Mouse (Mus musculus) ovary, postnatal 14 days (tissue): ENCODE measurements around the gene Sh3bgrl3.
"Not testable (repeated sequence)": the region's sequence is repeated elsewhere in the genome, so short reads cannot be mapped to it uniquely, and the experiment has no call there.

Experiments
- DNase-seq: peaks from one replicate; pipeline ENCODE4 v3.0.0; 2022; ENCODE audit warnings: low spot score

Gene Sh3bgrl3

GRCm38 (mm10) chr4:134128221-134128982, at the start of gene Sh3bgrl3:
Gene Sh3bgrl3 (minus strand): TSS chr4:134128789.
- DNase-seq: peak; percentile 71

DNA sequence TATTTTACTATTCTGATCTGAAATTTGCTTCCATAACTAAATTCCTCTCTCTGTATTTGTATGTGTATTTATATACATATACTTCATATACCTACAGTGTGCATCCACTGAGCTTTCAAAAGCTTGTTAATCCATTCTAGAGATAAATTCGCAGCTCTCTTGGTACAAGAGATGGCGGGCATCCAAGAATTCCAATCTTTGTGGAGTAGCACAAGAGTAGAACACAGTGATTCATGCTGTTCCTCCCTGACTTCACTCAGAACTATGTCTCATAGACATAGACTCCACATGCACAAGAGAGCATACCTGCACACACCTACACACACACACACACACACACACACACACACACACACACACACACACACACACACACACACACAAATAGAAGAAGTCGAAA, 43.8 kb upstream of the Sh3bgrl3 start:
- no peak for DNase-seq

GRCm38 (mm10) chr4:134166906-134167305, 38.3 kb upstream of the Sh3bgrl3 start:
- DNase-seq: no peak

- no peak for DNase-seq
Observed at GRCm38 (mm10) chr4:134165548-134166465, 37.2 kb upstream of the Sh3bgrl3 start.

- no peak for DNase-seq
Observed at GRCm38 (mm10) chr4:134165024-134165423, 36.4 kb upstream of the Sh3bgrl3 start.

DNA sequence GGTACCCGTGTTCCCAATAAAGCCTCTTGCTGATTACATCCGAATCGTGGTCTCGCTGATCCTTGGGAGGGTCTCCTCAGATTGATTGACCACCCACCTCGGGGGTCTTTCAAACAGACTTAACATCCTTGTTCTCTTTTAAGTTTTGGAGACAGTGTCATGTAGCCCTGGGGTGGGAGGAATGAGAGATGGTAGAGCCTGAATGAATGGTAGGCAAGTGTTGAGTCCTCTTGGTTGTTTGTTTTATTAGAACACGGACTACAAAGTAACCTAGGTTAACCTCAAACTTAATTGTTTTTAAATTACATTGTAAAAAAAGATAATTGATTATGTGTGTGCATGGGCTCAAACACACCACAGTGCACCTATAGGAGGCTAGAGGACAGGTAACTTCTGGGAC, 36.0 kb upstream of the Sh3bgrl3 start:
- no peak for DNase-seq

DNA sequence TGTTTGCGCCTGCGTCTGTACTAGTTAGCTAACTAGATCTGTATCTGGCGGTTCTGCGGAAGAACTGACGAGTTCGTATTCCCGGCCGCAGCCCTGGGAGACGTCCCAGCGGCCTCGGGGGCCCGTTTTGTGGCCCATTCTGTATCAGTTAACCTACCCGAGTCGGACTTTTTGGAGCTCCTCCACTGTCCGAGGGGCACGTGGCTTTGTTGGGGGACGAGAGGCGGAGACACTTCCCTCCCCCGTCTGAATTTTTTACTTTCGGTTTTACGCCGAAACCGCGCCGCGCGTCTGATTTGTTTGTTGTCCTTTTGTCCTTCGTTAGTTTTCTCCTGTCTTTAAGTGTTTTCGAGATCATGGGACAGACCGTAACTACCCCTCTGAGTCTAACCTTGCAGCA, 31.5 kb upstream of the Sh3bgrl3 start:
- DNase-seq: peak; percentile 13

DNA sequence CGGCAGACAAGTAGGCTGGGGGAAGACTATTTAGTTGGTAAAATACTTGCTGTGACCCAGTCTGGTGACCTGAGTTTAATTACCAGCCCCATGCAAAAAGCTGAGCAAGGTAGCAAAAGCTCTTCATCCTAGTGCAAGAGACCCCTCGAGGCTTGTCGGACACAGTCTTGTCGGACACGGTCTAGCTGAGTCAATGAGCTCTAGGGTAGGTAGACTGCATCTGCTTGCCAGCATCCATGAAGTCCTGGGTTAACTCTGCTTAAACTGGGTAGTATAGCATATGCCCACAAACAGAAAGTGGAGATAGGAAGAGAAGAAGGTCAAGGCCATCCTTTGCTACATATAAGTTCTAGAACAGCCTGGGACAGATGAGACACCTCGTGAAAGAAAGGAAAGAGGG, 30.2 kb upstream of the Sh3bgrl3 start:
- no peak for DNase-seq

GRCm38 (mm10) chr4:134157558-134157957, 29.0 kb upstream of the Sh3bgrl3 start:
- DNase-seq: no peak

DNA sequence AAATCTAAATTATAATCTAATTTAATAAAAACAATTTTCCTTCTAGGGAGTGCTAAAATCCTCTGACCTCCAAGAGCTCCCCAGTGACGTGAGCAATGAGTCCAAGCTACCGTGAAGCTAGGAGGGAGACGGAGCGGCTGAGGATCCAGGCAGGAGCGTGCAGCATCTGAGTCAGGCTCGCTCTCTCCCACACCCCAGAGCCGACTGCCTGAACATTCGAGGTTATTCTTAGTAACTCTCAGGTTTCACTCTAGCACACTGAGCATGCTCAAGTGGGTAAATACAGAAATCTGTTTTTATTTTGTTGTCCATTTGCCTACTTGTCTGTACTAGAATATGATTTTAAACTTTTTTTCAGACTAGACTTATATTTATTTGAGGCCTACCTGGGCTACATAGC, 28.2 kb upstream of the Sh3bgrl3 start:
- no peak for DNase-seq

GRCm38 (mm10) chr4:134155961-134156465, 27.4 kb upstream of the Sh3bgrl3 start:
- DNase-seq: no peak

GRCm38 (mm10) chr4:134155531-134155930, 26.9 kb upstream of the Sh3bgrl3 start:
- no peak for DNase-seq

DNA sequence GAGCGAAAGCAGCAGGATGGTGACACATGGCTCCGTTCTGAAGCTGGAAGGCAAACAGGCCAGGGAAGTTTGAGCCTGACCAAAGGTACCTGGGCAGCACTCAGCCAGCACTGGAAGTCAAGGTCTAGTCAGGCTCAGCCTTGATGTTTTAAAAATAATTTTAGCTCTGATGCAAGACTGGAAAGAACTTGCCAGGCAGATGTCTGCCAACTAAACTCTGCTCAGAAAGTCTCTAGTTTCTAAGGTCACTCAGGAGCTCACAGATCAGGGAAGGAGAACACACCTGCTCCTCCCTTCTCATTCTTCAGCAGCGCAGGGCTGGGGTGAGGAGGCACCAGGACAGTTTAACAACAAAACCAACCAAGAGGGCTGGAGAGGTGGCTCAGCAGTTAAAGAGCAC, 25.8 kb upstream of the Sh3bgrl3 start:
- no peak for DNase-seq

GRCm38 (mm10) chr4:134153656-134154055, 25.1 kb upstream of the Sh3bgrl3 start:
- no peak for DNase-seq

DNA sequence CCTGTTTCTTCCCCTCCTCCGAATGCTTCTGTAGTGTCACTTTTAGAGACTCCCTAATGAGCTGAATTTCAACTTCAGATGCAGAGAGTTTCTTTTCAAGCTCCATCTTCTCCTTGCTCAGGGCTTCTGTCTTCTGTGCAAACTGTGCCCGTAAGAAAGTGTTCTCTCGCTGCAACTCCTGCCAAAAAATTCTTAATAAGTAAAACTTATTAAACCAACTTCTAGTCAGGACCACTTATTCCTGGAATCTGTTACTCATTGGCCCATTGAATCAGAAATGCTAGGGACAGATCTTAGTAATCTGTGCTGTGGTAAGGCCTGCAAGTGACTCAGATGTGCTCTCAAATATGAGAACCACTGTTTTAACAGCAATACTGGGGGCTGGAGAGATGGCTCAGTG, 23.5 kb upstream of the Sh3bgrl3 start:
- no peak for DNase-seq

DNA sequence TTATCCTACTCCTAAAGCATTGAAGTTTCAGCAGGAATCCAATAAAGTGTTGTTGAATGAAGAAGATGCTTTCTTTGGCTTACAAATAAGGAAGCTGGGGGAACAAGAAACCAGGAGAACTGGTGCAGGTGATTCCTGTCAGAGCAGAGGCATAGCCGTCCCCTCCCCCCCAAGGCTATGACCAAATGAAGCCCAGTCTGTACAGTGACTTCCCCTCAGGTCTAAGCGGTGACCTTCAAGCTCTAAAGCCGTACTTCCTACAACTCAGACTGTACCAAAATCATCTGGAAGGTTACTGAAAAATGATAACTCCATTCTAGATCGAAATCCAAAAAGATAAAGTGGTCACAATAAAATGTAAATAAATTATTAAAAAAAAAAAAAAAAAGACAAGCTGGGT, 20.8 kb upstream of the Sh3bgrl3 start:
- no peak for DNase-seq

- DNase-seq: not testable (repeated sequence)
Observed at GRCm38 (mm10) chr4:134144297-134144696, 15.7 kb upstream of the Sh3bgrl3 start.

DNA sequence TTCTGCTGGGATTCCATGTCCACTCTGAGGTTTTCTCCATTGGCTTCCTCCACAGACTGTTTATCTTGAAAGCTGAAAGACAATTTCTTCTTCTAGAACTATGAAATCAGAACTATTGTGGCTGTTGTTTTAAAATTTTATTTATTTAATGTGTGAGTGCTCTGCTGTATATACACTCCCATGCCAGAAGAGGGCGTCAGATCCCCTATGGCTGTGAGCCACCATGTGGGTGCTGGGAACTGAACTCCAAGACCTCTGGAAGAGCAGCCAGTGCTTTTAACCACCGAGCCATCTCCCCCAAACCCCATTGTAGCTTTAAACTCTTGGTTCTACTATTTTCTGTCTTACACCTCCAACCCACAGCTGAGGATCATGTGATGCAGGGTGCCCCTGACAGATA, 10.3 kb upstream of the Sh3bgrl3 start:
- DNase-seq: no peak

GRCm38 (mm10) chr4:134136280-134136926, 7.8 kb upstream of the Sh3bgrl3 start:
- DNase-seq: no peak

DNA sequence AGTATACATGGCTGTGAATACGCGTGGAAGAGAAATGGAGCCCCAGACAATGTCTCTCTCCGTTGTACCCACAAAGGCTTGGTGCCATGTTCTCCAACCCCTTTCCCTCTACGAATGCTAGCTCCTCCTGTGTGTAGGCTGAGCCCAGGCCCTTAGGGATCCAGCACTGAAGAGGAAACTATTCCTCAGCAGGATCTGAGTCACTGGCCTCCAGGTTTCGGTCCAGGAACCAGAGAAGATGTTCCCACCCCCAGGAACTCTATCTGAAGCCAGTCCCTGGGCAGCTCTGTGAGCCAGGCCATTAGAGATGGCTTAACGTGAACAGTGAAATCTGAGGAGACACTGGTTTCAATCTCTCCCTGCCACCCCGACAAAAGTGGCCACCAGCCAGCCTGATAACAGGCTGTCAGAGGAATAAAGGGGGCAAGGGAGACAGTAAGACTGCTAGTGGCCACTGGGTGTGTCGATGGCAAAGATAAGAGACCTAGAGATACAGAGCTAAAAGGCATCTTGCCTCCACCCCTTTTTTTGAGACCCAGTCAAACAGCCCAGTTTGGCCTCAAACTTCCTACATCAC, 4.0 kb upstream of the Sh3bgrl3 start:
- no peak for DNase-seq

GRCm38 (mm10) chr4:134132117-134132516, 3.5 kb upstream of the Sh3bgrl3 start:
- DNase-seq: no peak

GRCm38 (mm10) chr4:134129482-134129881, 893 bp upstream of the Sh3bgrl3 start:
- no peak for DNase-seq
